Comparison of ENCODE assay signal across 8 mouse cellular contexts in the genomic region with DNA sequence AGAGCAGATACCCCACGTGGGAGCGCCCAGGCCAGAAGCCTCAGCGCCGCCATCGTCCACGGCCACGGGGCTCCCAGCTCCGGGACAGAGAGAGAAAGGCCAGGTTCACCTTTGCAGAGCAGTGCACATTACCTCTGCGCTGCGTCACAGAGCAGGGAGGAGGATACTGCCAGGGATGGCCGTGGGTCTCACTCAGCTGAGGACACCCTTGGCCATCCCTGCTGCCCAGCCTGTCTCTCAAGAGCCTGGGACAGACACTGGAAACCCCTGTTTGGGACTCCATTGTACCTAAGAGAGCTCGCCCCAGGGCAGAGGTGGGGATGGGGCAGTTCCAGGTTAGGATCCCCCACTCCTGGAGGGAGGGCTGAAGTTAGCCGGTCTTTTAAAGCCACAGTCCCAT. TPM values are rescaled to one million over a fixed set of nuclear protein-coding genes. Genes with fewer than 3 reads are reported as not detected.
DNase-seq lines count a peak whose midpoint lies in the region; ATAC-seq and TF ChIP-seq lines count a peak whose summit lies in the region.

A gene (minus strand): TSS at position 101 of the 400 bp plus-strand sequence.

- H3K4me1 ChIP-seq in kidney, embryonic 16.5 days (ENCODE audit: insufficient read depth, low read length): no peaks in the 10 kb centered on the region
- 0 out of 2 replicates have a peak, but pooled peaks cover 3% of the 10 kb centered on the region for H3K4me1 ChIP-seq in embryonic facial prominence, embryonic 13.5 days
- H3K4me1 ChIP-seq in hindbrain, postnatal 0 days (ENCODE audit: insufficient read depth, low read length): no peaks in the 10 kb centered on the region
- no peaks in the 10 kb centered on the region for H3K4me1 ChIP-seq in midbrain, postnatal 0 days (ENCODE audit: insufficient read depth, low read length)
- H3K4me1 ChIP-seq in cerebellum, adult 2 months (ENCODE audit: control insufficient read depth, insufficient read depth, low read length): no peaks in the 10 kb centered on the region; the same call in 1 of the 2 replicates

- no peak for DNase-seq in kidney, adult 9 months
- no peak for DNase-seq in hindbrain, postnatal 0 days (ENCODE audit: low spot score)
- DNase-seq in midbrain, postnatal 0 days (ENCODE audit: low spot score): no peak
- no peak for DNase-seq in cerebellum, adult 2 months
- DNase-seq in urinary bladder, postnatal 4 days (ENCODE audit: low spot score in 2 of 2): no peak
- DNase-seq in lung, postnatal 4 days: no peak

- TF ChIP-seq CTCF in hindbrain, postnatal 0 days (IDR thresholded peaks at IDR 0.05; ENCODE audit: low read depth): no peak
- TF ChIP-seq CTCF in midbrain, postnatal 0 days (IDR thresholded peaks at IDR 0.05): no peak
- TF ChIP-seq CTCF in cerebellum, adult 2 months (IDR thresholded peaks at IDR 0.05; ENCODE audit: borderline replicate concordance, insufficient read depth, low read depth, low read length): no peak

- no peak within 1 kb of the TSS for H3K9ac ChIP-seq in kidney, embryonic 16.5 days (replicated peaks; ENCODE audit: low read length)
- H3K9ac ChIP-seq in embryonic facial prominence, embryonic 13.5 days: no peak within 1 kb of the TSS; the same call in 1 of the 2 replicates
- H3K9ac ChIP-seq in hindbrain, postnatal 0 days (replicated peaks; ENCODE audit: low read length): no peak within 1 kb of the TSS
- no peak within 1 kb of the TSS for H3K9ac ChIP-seq in midbrain, postnatal 0 days (replicated peaks; ENCODE audit: low read length, poor library complexity, severe bottlenecking)

- peaks cover 6% of the 10 kb centered on the region for H3K27me3 ChIP-seq in kidney, embryonic 16.5 days (ENCODE audit: insufficient read depth, low read length)
- H3K27me3 ChIP-seq in embryonic facial prominence, embryonic 13.5 days: peaks cover 30% of the 10 kb centered on the region
- H3K27me3 ChIP-seq in hindbrain, postnatal 0 days (ENCODE audit: insufficient read depth, low read length): no peaks in the 10 kb centered on the region
- no peaks in the 10 kb centered on the region for H3K27me3 ChIP-seq in midbrain, postnatal 0 days (ENCODE audit: insufficient read depth, low read length)
- H3K27me3 ChIP-seq in cerebellum, adult 2 months (ENCODE audit: control insufficient read depth, insufficient read depth, low read length): no peaks in the 10 kb centered on the region; the same call in 1 of the 2 replicates

- H3K27ac ChIP-seq in kidney, embryonic 16.5 days (ENCODE audit: low read length): no peak within 1 kb of the TSS
- no peak within 1 kb of the TSS for H3K27ac ChIP-seq in embryonic facial prominence, embryonic 13.5 days
- no peak within 1 kb of the TSS for H3K27ac ChIP-seq in hindbrain, postnatal 0 days
- H3K27ac ChIP-seq in midbrain, postnatal 0 days (ENCODE audit: low read depth, low read length): no peak within 1 kb of the TSS
- no peak within 1 kb of the TSS for H3K27ac ChIP-seq in cerebellum, adult 2 months (ENCODE audit: insufficient read depth, low read length)

- no peak for TF ChIP-seq POLR2A in cerebellum, adult 2 months (IDR thresholded peaks at IDR 0.05; ENCODE audit: borderline replicate concordance, insufficient read depth, low read length)

- 16% methylated on average over 13 of the region's 13 CpGs for WGBS in kidney, embryonic 16.5 days
- 10% methylated on average over 13 of the region's 13 CpGs for whole genome bisulfite sequencing in embryonic facial prominence, embryonic 13.5 days
- 13% methylated on average over 13 of the region's 13 CpGs for WGBS in hindbrain, postnatal 0 days
- WGBS in midbrain, postnatal 0 days: 17% methylated on average over 13 of the region's 13 CpGs
- WGBS in cerebellum, adult 2 months: 21% methylated on average over 13 of the region's 13 CpGs

- peak within 1 kb of the TSS; percentile 54 for H3K4me2 ChIP-seq in kidney, embryonic 16.5 days (replicated peaks; ENCODE audit: low read depth, low read length)
- H3K4me2 ChIP-seq in embryonic facial prominence, embryonic 13.5 days: peak within 1 kb of the TSS; percentile 60
- peak within 1 kb of the TSS; percentile 46 for H3K4me2 ChIP-seq in hindbrain, postnatal 0 days (ENCODE audit: low read depth, low read length)
- H3K4me2 ChIP-seq in midbrain, postnatal 0 days (ENCODE audit: low read depth, low read length, poor library complexity, severe bottlenecking): peak within 1 kb of the TSS; percentile 43

- no peaks in the 10 kb centered on the region for H3K9me3 ChIP-seq in kidney, embryonic 16.5 days (ENCODE audit: low read length)
- H3K9me3 ChIP-seq in embryonic facial prominence, embryonic 13.5 days: no peaks in the 10 kb centered on the region
- no peaks in the 10 kb centered on the region for H3K9me3 ChIP-seq in hindbrain, postnatal 0 days (ENCODE audit: low read length)
- no peaks in the 10 kb centered on the region for H3K9me3 ChIP-seq in midbrain, postnatal 0 days (ENCODE audit: low read length)

- ATAC-seq in kidney, embryonic 16.5 days (ENCODE audit: low FRiP score, low TSS enrichment): peak; percentile 50; the same call in 1 of the 2 replicates
- no peak for ATAC-seq in embryonic facial prominence, embryonic 13.5 days (ENCODE audit: insufficient number of reproducible peaks, insufficient read depth, low FRiP score, low TSS enrichment, low read depth)
- peak; percentile 44 for ATAC-seq in hindbrain, postnatal 0 days
- ATAC-seq in midbrain, postnatal 0 days (ENCODE audit: low FRiP score): peak; percentile 29

- H3K36me3 ChIP-seq in kidney, embryonic 16.5 days (ENCODE audit: insufficient read depth, low read length): no peaks in the 10 kb centered on the region
- no peaks in the 10 kb centered on the region for H3K36me3 ChIP-seq in embryonic facial prominence, embryonic 13.5 days
- H3K36me3 ChIP-seq in hindbrain, postnatal 0 days (ENCODE audit: insufficient read depth, low read length): no peaks in the 10 kb centered on the region
- no peaks in the 10 kb centered on the region for H3K36me3 ChIP-seq in midbrain, postnatal 0 days (ENCODE audit: insufficient read depth, low read length)

- H3K4me3 ChIP-seq in kidney, embryonic 16.5 days (ENCODE audit: low read length): peak within 1 kb of the TSS; percentile 32
- H3K4me3 ChIP-seq in embryonic facial prominence, embryonic 13.5 days: peak within 1 kb of the TSS; percentile 34
- peak within 1 kb of the TSS; percentile 21 for H3K4me3 ChIP-seq in hindbrain, postnatal 0 days (ENCODE audit: low read length)
- H3K4me3 ChIP-seq in midbrain, postnatal 0 days (ENCODE audit: low read depth, low read length): peak within 1 kb of the TSS; percentile 28
- H3K4me3 ChIP-seq in cerebellum, adult 2 months (replicated peaks; ENCODE audit: insufficient read depth, low read depth, low read length): no peak within 1 kb of the TSS

RNA-seq across cellular contexts. Expression of the gene that starts here (rescaled TPM):
- polyA plus RNA-seq in kidney, embryonic 16.5 days (2015; fragmentation: Nextera tagmentation; extraction: Ambion mirVana): 0.16 TPM in 1 of 2 replicates, not detected in the other
- polyA plus RNA-seq in embryonic facial prominence, embryonic 13.5 days (2015; fragmentation: Nextera tagmentation; extraction: Ambion mirVana): not detected in 2 replicates
- 0.25 and 0.47 TPM in 2 replicates for total RNA-seq in hindbrain, postnatal 0 days (2014; rRNA removed)
- 0.20 TPM in 2 replicates for polyA plus RNA-seq in hindbrain, postnatal 0 days (2015; fragmentation: Nextera tagmentation; extraction: Ambion mirVana)
- not detected in 2 replicates for total RNA-seq in midbrain, postnatal 0 days (2014; rRNA removed)
- 0.17 and 0.21 TPM in 2 replicates for polyA plus RNA-seq in midbrain, postnatal 0 days (2015; fragmentation: Nextera tagmentation; extraction: Ambion mirVana)
- polyA plus RNA-seq in cerebellum, adult 2 months (2012; rRNA removed): not detected in 2 replicates

Comparison
In these comparisons a context has a peak if more than half of its experiments do, and no peak if none do; other contexts are left out.
1. Peak in ATAC-seq, H3K4me3 ChIP-seq and H3K4me2 ChIP-seq in kidney, embryonic 16.5 days; RNA of the gene not detected or under 1 TPM.
2. Peak in ATAC-seq, H3K4me3 ChIP-seq and H3K4me2 ChIP-seq in hindbrain, postnatal 0 days; RNA of the gene not detected or under 1 TPM.
3. Peak in ATAC-seq, H3K4me3 ChIP-seq and H3K4me2 ChIP-seq in midbrain, postnatal 0 days; RNA of the gene not detected or under 1 TPM.